Mouse (Mus musculus): ENCODE measurements at regions not wholly inside any gene's neighbourhood (a gene's known extent, or its start where the extent isn't known, plus 50 kb on each side); places are given as distances from the start of the nearest gene placed in this dataset.

- H3K36me3 ChIP-seq, result no peaks in the 10 kb centered on the region
- H3K27me3 ChIP-seq, result no peaks in the 10 kb centered on the region
- H3K4me3 ChIP-seq (replicated peaks), result no peak overlapping the region
- ATAC-seq (replicated peaks; ENCODE audit: low FRiP score), result no peak
- no peak overlapping the region for H3K4me2 ChIP-seq
- no peak overlapping the region for H3K27ac ChIP-seq
- no peaks in the 10 kb centered on the region for H3K4me1 ChIP-seq
- no peak overlapping the region for H3K9ac ChIP-seq
- H3K9me3 ChIP-seq (replicated peaks), result no peaks in the 10 kb centered on the region
- WGBS, result 84% methylated on average over 10 of the region's 10 CpGs
Observed at GRCm38 (mm10) chr1:125236948-125237594, 198.5 kb downstream of the Actr3 start.

- no peaks in the 10 kb centered on the region for H3K27me3 ChIP-seq
- ATAC-seq (replicated peaks; ENCODE audit: low FRiP score), result no peak
- H3K4me3 ChIP-seq (replicated peaks), result no peak overlapping the region
- no peak overlapping the region for H3K27ac ChIP-seq
- no peaks in the 10 kb centered on the region for H3K4me1 ChIP-seq
- H3K36me3 ChIP-seq, result no peaks in the 10 kb centered on the region
- H3K9ac ChIP-seq, result no peak overlapping the region
- 91% methylated on average over 2 of the region's 2 CpGs for WGBS
- no peaks in the 10 kb centered on the region for H3K9me3 ChIP-seq (replicated peaks)
- no peak overlapping the region for H3K4me2 ChIP-seq
Observed at GRCm38 (mm10) chr1:125234747-125235146, 200.8 kb downstream of the Actr3 start.

- Histone ChIP-seq H3K9ac (no peak overlapping the region), H3K4me2 (no peak overlapping the region), H3K27ac (no peak overlapping the region), H3K4me1 (no peaks in the 10 kb centered on the region), H3K9me3 (replicated peaks) (no peaks in the 10 kb centered on the region), H3K36me3 (no peaks in the 10 kb centered on the region), H3K27me3 (no peaks in the 10 kb centered on the region), H3K4me3 (replicated peaks) (no peak overlapping the region)
- no peak for ATAC-seq (replicated peaks; ENCODE audit: low FRiP score)
- 48% methylated on average over 10 of the region's 10 CpGs for WGBS
Observed at GRCm38 (mm10) chr1:125223370-125223769, 212.2 kb downstream of the Actr3 start.

GRCm38 (mm10) chr1:125216192-125216591, 219.3 kb downstream of the Actr3 start:
- Histone ChIP-seq H3K4me2 (no peak overlapping the region), H3K27me3 (no peaks in the 10 kb centered on the region), H3K9ac (no peak overlapping the region), H3K4me1 (no peaks in the 10 kb centered on the region), H3K27ac (no peak overlapping the region), H3K36me3 (no peaks in the 10 kb centered on the region), H3K9me3 (replicated peaks) (no peaks in the 10 kb centered on the region), H3K4me3 (replicated peaks) (no peak overlapping the region)
- WGBS, result 64% methylated on average over 6 of the region's 6 CpGs
- ATAC-seq (replicated peaks; ENCODE audit: low FRiP score), result no peak

GRCm38 (mm10) chr1:125187091-125187490, 248.4 kb downstream of the Actr3 start:
- Histone ChIP-seq H3K36me3 (no peaks in the 10 kb centered on the region), H3K4me1 (no peaks in the 10 kb centered on the region), H3K27ac (no peak overlapping the region), H3K9me3 (replicated peaks) (no peaks in the 10 kb centered on the region), H3K27me3 (no peaks in the 10 kb centered on the region), H3K9ac (no peak overlapping the region), H3K4me2 (no peak overlapping the region), H3K4me3 (replicated peaks) (no peak overlapping the region)
- 90% methylated on average over 1 of the region's 1 CpGs for WGBS
- ATAC-seq (replicated peaks; ENCODE audit: low FRiP score), result no peak

- no peaks in the 10 kb centered on the region for H3K36me3 ChIP-seq
- 89% methylated on average over 15 of the region's 15 CpGs for WGBS
- H3K9me3 ChIP-seq (replicated peaks), result no peaks in the 10 kb centered on the region
- no peak overlapping the region for H3K4me2 ChIP-seq
- H3K27me3 ChIP-seq, result no peaks in the 10 kb centered on the region
- H3K4me3 ChIP-seq (replicated peaks), result no peak overlapping the region
- H3K9ac ChIP-seq, result no peak overlapping the region
- H3K27ac ChIP-seq, result no peak overlapping the region
- no peaks in the 10 kb centered on the region for H3K4me1 ChIP-seq
- ATAC-seq (replicated peaks; ENCODE audit: low FRiP score), result no peak
Observed at GRCm38 (mm10) chr1:125176124-125176937, 259.2 kb downstream of the Actr3 start.

- Histone ChIP-seq H3K4me2 (no peak overlapping the region), H3K4me1 (no peaks in the 10 kb centered on the region), H3K4me3 (replicated peaks) (no peak overlapping the region), H3K9ac (no peak overlapping the region), H3K27me3 (no peaks in the 10 kb centered on the region), H3K27ac (no peak overlapping the region), H3K9me3 (replicated peaks) (no peaks in the 10 kb centered on the region), H3K36me3 (no peaks in the 10 kb centered on the region)
- ATAC-seq (replicated peaks; ENCODE audit: low FRiP score), result no peak
- 91% methylated on average over 13 of the region's 13 CpGs for WGBS
Observed at GRCm38 (mm10) chr1:125174725-125175124, 260.8 kb downstream of the Actr3 start.

- H3K27ac ChIP-seq, result no peak overlapping the region
- no peaks in the 10 kb centered on the region for H3K4me1 ChIP-seq
- no peaks in the 10 kb centered on the region for H3K9me3 ChIP-seq (replicated peaks)
- ATAC-seq (replicated peaks; ENCODE audit: low FRiP score), result no peak
- 19% methylated on average over 1 of the region's 1 CpGs for WGBS
- H3K27me3 ChIP-seq, result no peaks in the 10 kb centered on the region
- no peak overlapping the region for H3K4me2 ChIP-seq
- no peak overlapping the region for H3K4me3 ChIP-seq (replicated peaks)
- no peaks in the 10 kb centered on the region for H3K36me3 ChIP-seq
- H3K9ac ChIP-seq, result no peak overlapping the region
Observed at GRCm38 (mm10) chr1:125172474-125172873, 263.1 kb downstream of the Actr3 start.

GRCm38 (mm10) chr1:125165226-125165625, 270.3 kb downstream of the Actr3 start:
- ATAC-seq (replicated peaks; ENCODE audit: low FRiP score), result no peak
- no peaks in the 10 kb centered on the region for H3K9me3 ChIP-seq (replicated peaks)
- H3K27ac ChIP-seq, result no peak overlapping the region
- no peaks in the 10 kb centered on the region for H3K36me3 ChIP-seq
- no peaks in the 10 kb centered on the region for H3K4me1 ChIP-seq
- H3K4me2 ChIP-seq, result no peak overlapping the region
- WGBS, result 84% methylated on average over 1 of the region's 1 CpGs
- no peak overlapping the region for H3K4me3 ChIP-seq (replicated peaks)
- H3K9ac ChIP-seq, result no peak overlapping the region
- no peaks in the 10 kb centered on the region for H3K27me3 ChIP-seq

- H3K4me1 ChIP-seq, result no peaks in the 10 kb centered on the region
- no peaks in the 10 kb centered on the region for H3K27me3 ChIP-seq
- WGBS, result 71% methylated on average over 4 of the region's 4 CpGs
- H3K27ac ChIP-seq, result no peak overlapping the region
- no peak overlapping the region for H3K4me3 ChIP-seq (replicated peaks)
- H3K36me3 ChIP-seq, result no peaks in the 10 kb centered on the region
- H3K4me2 ChIP-seq, result no peak overlapping the region
- H3K9me3 ChIP-seq (replicated peaks), result no peaks in the 10 kb centered on the region
- no peak overlapping the region for H3K9ac ChIP-seq
- no peak for ATAC-seq (replicated peaks; ENCODE audit: low FRiP score)
Observed at GRCm38 (mm10) chr1:125158481-125158880, 277.0 kb downstream of the Actr3 start.

GRCm38 (mm10) chr1:125156093-125156492, 279.4 kb downstream of the Actr3 start:
- WGBS, result 97% methylated on average over 2 of the region's 2 CpGs
- Histone ChIP-seq H3K36me3 (no peaks in the 10 kb centered on the region), H3K27me3 (no peaks in the 10 kb centered on the region), H3K9ac (no peak overlapping the region), H3K27ac (no peak overlapping the region), H3K4me3 (replicated peaks) (no peak overlapping the region), H3K9me3 (replicated peaks) (no peaks in the 10 kb centered on the region), H3K4me2 (no peak overlapping the region), H3K4me1 (no peaks in the 10 kb centered on the region)
- no peak for ATAC-seq (replicated peaks; ENCODE audit: low FRiP score)

GRCm38 (mm10) chr1:125149817-125150216, 285.7 kb downstream of the Actr3 start:
- no peaks in the 10 kb centered on the region for H3K36me3 ChIP-seq
- H3K27me3 ChIP-seq, result no peaks in the 10 kb centered on the region
- H3K9ac ChIP-seq, result no peak overlapping the region
- H3K4me2 ChIP-seq, result no peak overlapping the region
- H3K9me3 ChIP-seq (replicated peaks), result no peaks in the 10 kb centered on the region
- no peak overlapping the region for H3K27ac ChIP-seq
- ATAC-seq (replicated peaks; ENCODE audit: low FRiP score), result no peak
- H3K4me3 ChIP-seq (replicated peaks), result no peak overlapping the region
- no peaks in the 10 kb centered on the region for H3K4me1 ChIP-seq
